Mouse (Mus musculus): ENCODE data around the gene Cnnm1. TPM values are rescaled to one million over a fixed set of nuclear protein-coding genes. Genes with fewer than 3 reads are reported as not detected.

The Cnnm1 gene
- polyA plus RNA-seq, 1 experiment from 2014 or later = 0.37 TPM

GRCm38 (mm10) chr19:43440768-43441660 lies 778 bp downstream of the Cnnm1 start:
- peaks cover 22% of the 10 kb centered on the region for H3K27me3 ChIP-seq (ENCODE audit: control insufficient read depth, insufficient read depth, low read length)
- H3K4me2 ChIP-seq (ENCODE audit: low read depth, low read length, severe bottlenecking) = peak overlapping the region; percentile 99
- no peaks in the 10 kb centered on the region for H3K36me3 ChIP-seq (ENCODE audit: control insufficient read depth, insufficient read depth, low read length)
- peak overlapping the region; percentile 66 for H3K4me3 ChIP-seq (ENCODE audit: low read depth, low read length)
- peak; percentile 75 for DNase-seq (ENCODE audit: low spot score)
- no peaks in the 10 kb centered on the region; the same call in 1 of the 2 replicates for H3K9me3 ChIP-seq (ENCODE audit: control insufficient read depth, low read length)
- peaks cover 6% of the 10 kb centered on the region; the same call in 1 of the 2 replicates for H3K4me1 ChIP-seq (replicated peaks; ENCODE audit: control insufficient read depth, insufficient read depth, low read length)
- H3K9ac ChIP-seq (ENCODE audit: low read length) = peak overlapping the region; percentile 61
- under 1% methylated on average over 77 of the region's 118 CpGs for WGBS
- no peak overlapping the region for H3K27ac ChIP-seq (ENCODE audit: low read depth, low read length)
- ATAC-seq (replicated peaks; ENCODE audit: low FRiP score) = peak; percentile 67

- H3K4me2 ChIP-seq (ENCODE audit: low read depth, low read length, severe bottlenecking) = peak overlapping the region; percentile 99
- WGBS = 14% methylated on average over 17 of the region's 17 CpGs
- H3K4me3 ChIP-seq (ENCODE audit: low read depth, low read length) = peak overlapping the region; percentile 66
- peaks cover 22% of the 10 kb centered on the region for H3K27me3 ChIP-seq (ENCODE audit: control insufficient read depth, insufficient read depth, low read length)
- DNase-seq (ENCODE audit: low spot score) = no peak
- peak; percentile 22; the same call in 1 of the 2 replicates for ATAC-seq (replicated peaks; ENCODE audit: low FRiP score)
- peak overlapping the region; percentile 61 for H3K9ac ChIP-seq (ENCODE audit: low read length)
- H3K36me3 ChIP-seq (ENCODE audit: control insufficient read depth, insufficient read depth, low read length) = no peaks in the 10 kb centered on the region
- H3K9me3 ChIP-seq (ENCODE audit: control insufficient read depth, low read length) = no peaks in the 10 kb centered on the region; the same call in 1 of the 2 replicates
- peaks cover 6% of the 10 kb centered on the region; the same call in 1 of the 2 replicates for H3K4me1 ChIP-seq (replicated peaks; ENCODE audit: control insufficient read depth, insufficient read depth, low read length)
- H3K27ac ChIP-seq (ENCODE audit: low read depth, low read length) = no peak overlapping the region
Observed at GRCm38 (mm10) chr19:43441661-43441990, 1.4 kb downstream of the Cnnm1 start.

- H3K4me1 ChIP-seq (replicated peaks; ENCODE audit: control insufficient read depth, insufficient read depth, low read length) = peaks cover 6% of the 10 kb centered on the region; the same call in 1 of the 2 replicates
- 48% methylated on average over 6 of the region's 6 CpGs for WGBS
- no peak overlapping the region; the same call in 1 of the 2 replicates for H3K4me2 ChIP-seq (ENCODE audit: low read depth, low read length, severe bottlenecking)
- H3K9me3 ChIP-seq (ENCODE audit: control insufficient read depth, low read length) = no peaks in the 10 kb centered on the region; the same call in 1 of the 2 replicates
- no peaks in the 10 kb centered on the region for H3K36me3 ChIP-seq (ENCODE audit: control insufficient read depth, insufficient read depth, low read length)
- H3K27ac ChIP-seq (ENCODE audit: low read depth, low read length) = no peak overlapping the region
- H3K4me3 ChIP-seq (ENCODE audit: low read depth, low read length) = no peak overlapping the region
- H3K27me3 ChIP-seq (ENCODE audit: control insufficient read depth, insufficient read depth, low read length) = peaks cover 22% of the 10 kb centered on the region
- ATAC-seq (replicated peaks; ENCODE audit: low FRiP score) (no peak), DNase-seq (ENCODE audit: low spot score) (no peak)
- H3K9ac ChIP-seq (ENCODE audit: low read length) = no peak overlapping the region
Observed at GRCm38 (mm10) chr19:43442269-43442668, 2.0 kb downstream of the Cnnm1 start.

GRCm38 (mm10) chr19:43442906-43443305 lies 2.7 kb downstream of the Cnnm1 start:
- Histone ChIP-seq H3K4me2 (ENCODE audit: low read depth, low read length, severe bottlenecking) (no peak overlapping the region), H3K4me1 (replicated peaks; ENCODE audit: control insufficient read depth, insufficient read depth, low read length) (peaks cover 6% of the 10 kb centered on the region; the same call in 1 of the 2 replicates), H3K4me3 (ENCODE audit: low read depth, low read length) (no peak overlapping the region), H3K36me3 (ENCODE audit: control insufficient read depth, insufficient read depth, low read length) (no peaks in the 10 kb centered on the region), H3K9ac (ENCODE audit: low read length) (no peak overlapping the region), H3K27me3 (ENCODE audit: control insufficient read depth, insufficient read depth, low read length) (peaks cover 22% of the 10 kb centered on the region), H3K9me3 (ENCODE audit: control insufficient read depth, low read length) (no peaks in the 10 kb centered on the region; the same call in 1 of the 2 replicates), H3K27ac (ENCODE audit: low read depth, low read length) (no peak overlapping the region)
- DNase-seq (ENCODE audit: low spot score) = no peak
- 92% methylated on average over 5 of the region's 5 CpGs for WGBS
- no peak for ATAC-seq (replicated peaks; ENCODE audit: low FRiP score)

- H3K27me3 ChIP-seq (ENCODE audit: control insufficient read depth, insufficient read depth, low read length) = peaks cover 20% of the 10 kb centered on the region
- DNase-seq (ENCODE audit: low spot score) (no peak), ATAC-seq (replicated peaks; ENCODE audit: low FRiP score) (no peak)
- no peak overlapping the region for H3K27ac ChIP-seq (ENCODE audit: low read depth, low read length)
- H3K4me3 ChIP-seq (ENCODE audit: low read depth, low read length) = no peak overlapping the region
- H3K9ac ChIP-seq (ENCODE audit: low read length) = no peak overlapping the region
- H3K36me3 ChIP-seq (ENCODE audit: control insufficient read depth, insufficient read depth, low read length) = no peaks in the 10 kb centered on the region
- peaks cover 6% of the 10 kb centered on the region; the same call in 1 of the 2 replicates for H3K4me1 ChIP-seq (replicated peaks; ENCODE audit: control insufficient read depth, insufficient read depth, low read length)
- H3K4me2 ChIP-seq (ENCODE audit: low read depth, low read length, severe bottlenecking) = no peak overlapping the region
- 86% methylated on average over 6 of the region's 6 CpGs for WGBS
- H3K9me3 ChIP-seq (ENCODE audit: control insufficient read depth, low read length) = no peaks in the 10 kb centered on the region; the same call in 1 of the 2 replicates
Observed at GRCm38 (mm10) chr19:43444636-43445205, 4.5 kb downstream of the Cnnm1 start.

- H3K36me3 ChIP-seq (ENCODE audit: control insufficient read depth, insufficient read depth, low read length) = no peaks in the 10 kb centered on the region
- no peak overlapping the region for H3K9ac ChIP-seq (ENCODE audit: low read length)
- no peaks in the 10 kb centered on the region for H3K27me3 ChIP-seq (ENCODE audit: control insufficient read depth, insufficient read depth, low read length)
- no peaks in the 10 kb centered on the region for H3K4me1 ChIP-seq (replicated peaks; ENCODE audit: control insufficient read depth, insufficient read depth, low read length)
- H3K9me3 ChIP-seq (ENCODE audit: control insufficient read depth, low read length) = no peaks in the 10 kb centered on the region
- no peak for DNase-seq (ENCODE audit: low spot score)
- no peak overlapping the region for H3K4me3 ChIP-seq (ENCODE audit: low read depth, low read length)
- ATAC-seq (replicated peaks; ENCODE audit: low FRiP score) = no peak
- whole genome bisulfite sequencing = 90% methylated on average over 10 of the region's 10 CpGs
- H3K4me2 ChIP-seq (ENCODE audit: low read depth, low read length, severe bottlenecking) = no peak overlapping the region
- H3K27ac ChIP-seq (ENCODE audit: low read depth, low read length) = no peak overlapping the region
Observed at GRCm38 (mm10) chr19:43451563-43451962, 11.3 kb downstream of the Cnnm1 start.

- H3K4me1 ChIP-seq (replicated peaks; ENCODE audit: control insufficient read depth, insufficient read depth, low read length) = no peaks in the 10 kb centered on the region
- WGBS = 94% methylated on average over 5 of the region's 5 CpGs
- ATAC-seq (replicated peaks; ENCODE audit: low FRiP score) (no peak), DNase-seq (ENCODE audit: low spot score) (no peak)
- no peak overlapping the region for H3K9ac ChIP-seq (ENCODE audit: low read length)
- H3K27ac ChIP-seq (ENCODE audit: low read depth, low read length) = no peak overlapping the region
- H3K9me3 ChIP-seq (ENCODE audit: control insufficient read depth, low read length) = no peaks in the 10 kb centered on the region
- H3K36me3 ChIP-seq (ENCODE audit: control insufficient read depth, insufficient read depth, low read length) = no peaks in the 10 kb centered on the region
- H3K27me3 ChIP-seq (ENCODE audit: control insufficient read depth, insufficient read depth, low read length) = no peaks in the 10 kb centered on the region
- H3K4me3 ChIP-seq (ENCODE audit: low read depth, low read length) = no peak overlapping the region
- H3K4me2 ChIP-seq (ENCODE audit: low read depth, low read length, severe bottlenecking) = no peak overlapping the region
Observed at GRCm38 (mm10) chr19:43452176-43452575, 11.9 kb downstream of the Cnnm1 start.

GRCm38 (mm10) chr19:43453025-43453424 lies 12.8 kb downstream of the Cnnm1 start:
- Histone ChIP-seq H3K27me3 (ENCODE audit: control insufficient read depth, insufficient read depth, low read length) (no peaks in the 10 kb centered on the region), H3K9ac (ENCODE audit: low read length) (no peak overlapping the region), H3K4me1 (replicated peaks; ENCODE audit: control insufficient read depth, insufficient read depth, low read length) (no peaks in the 10 kb centered on the region), H3K36me3 (ENCODE audit: control insufficient read depth, insufficient read depth, low read length) (no peaks in the 10 kb centered on the region), H3K4me3 (ENCODE audit: low read depth, low read length) (no peak overlapping the region), H3K4me2 (ENCODE audit: low read depth, low read length, severe bottlenecking) (no peak overlapping the region), H3K27ac (ENCODE audit: low read depth, low read length) (no peak overlapping the region), H3K9me3 (ENCODE audit: control insufficient read depth, low read length) (no peaks in the 10 kb centered on the region)
- DNase-seq (ENCODE audit: low spot score) (no peak), ATAC-seq (replicated peaks; ENCODE audit: low FRiP score) (no peak)
- 91% methylated on average over 4 of the region's 4 CpGs for WGBS
